ENCODE assay signal across 17 mouse cellular contexts in genomic region chr6:114871010-114871660, GRCm38 (mm10).
DNase-seq lines count a peak whose midpoint lies in the region; ATAC-seq and TF ChIP-seq lines count a peak whose summit lies in the region.
"Had no signal": no experiment of that assay in that cellular context is flagged by ENCODE, and none has a peak within 500 bp of the region (broad histone marks: within the 10 kb centered on the region; RNA-seq: fewer than 3 reads in every experiment).

No protein-coding gene starts in this region.

- peaks cover 11% of the 10 kb centered on the region; the same call in 1 of the 2 replicates for H3K36me3 ChIP-seq in intestine, postnatal 0 days (ENCODE audit: control insufficient read depth, insufficient read depth)
- H3K36me3 ChIP-seq in intestine, embryonic 16.5 days (ENCODE audit: control insufficient read depth, insufficient read depth, low read length) = peaks cover 2% of the 10 kb centered on the region; the same call in 1 of the 2 replicates
- H3K36me3 ChIP-seq in limb, embryonic 13.5 days = peaks cover 8% of the 10 kb centered on the region

- DNase-seq in ES-CJ7 (ENCODE audit: low read depth, low spot score) = peak; percentile 38
- peak; percentile 58 for DNase-seq in ZHBTc4 (ENCODE audit: low read depth, low spot score)
- DNase-seq in adrenal gland, postnatal 4 days (ENCODE audit: low spot score in 2 of 2) = no peak
- DNase-seq: cerebellum, adult 18-20 months; gastrocnemius, postnatal 25 days; kidney, adult 8-10 months; lung, adult 2 months; thymus, adult 18-20 months had no signal

- TF ChIP-seq CTCF in intestine, postnatal 0 days (IDR thresholded peaks at IDR 0.05; ENCODE audit: low read depth) = peak; percentile 38

- no peak overlapping the region for H3K4me3 ChIP-seq in intestine, postnatal 0 days (ENCODE audit: low read depth, low read length)
- H3K4me3 ChIP-seq in intestine, embryonic 16.5 days (ENCODE audit: low read length) = no peak overlapping the region
- no peak overlapping the region for H3K4me3 ChIP-seq in limb, embryonic 13.5 days
- H3K4me3 ChIP-seq: neural tube, embryonic 13.5 days had no signal

- H3K27me3 ChIP-seq in intestine, postnatal 0 days (replicated peaks; ENCODE audit: control insufficient read depth, insufficient read depth, low read length) = no peaks in the 10 kb centered on the region
- no peaks in the 10 kb centered on the region for H3K27me3 ChIP-seq in intestine, embryonic 16.5 days (replicated peaks; ENCODE audit: control insufficient read depth, insufficient read depth, low read length)
- no peaks in the 10 kb centered on the region for H3K27me3 ChIP-seq in limb, embryonic 13.5 days
- H3K27me3 ChIP-seq: neural tube, embryonic 13.5 days; Patski had no signal

- H3K9ac ChIP-seq in intestine, postnatal 0 days (ENCODE audit: low read depth, low read length) = no peak overlapping the region
- H3K9ac ChIP-seq in intestine, embryonic 16.5 days (ENCODE audit: low read depth, low read length) = no peak overlapping the region
- no peak overlapping the region for H3K9ac ChIP-seq in limb, embryonic 13.5 days
- H3K9ac ChIP-seq: neural tube, embryonic 13.5 days had no signal

- no peaks in the 10 kb centered on the region for H3K9me3 ChIP-seq in intestine, postnatal 0 days (ENCODE audit: control insufficient read depth)
- H3K9me3 ChIP-seq in intestine, embryonic 16.5 days (ENCODE audit: control insufficient read depth, low read length) = no peaks in the 10 kb centered on the region
- H3K9me3 ChIP-seq in limb, embryonic 13.5 days = no peaks in the 10 kb centered on the region
- H3K9me3 ChIP-seq: neural tube, embryonic 13.5 days had no signal

- peaks cover 10% of the 10 kb centered on the region; the same call in 1 of the 2 replicates for H3K4me1 ChIP-seq in intestine, postnatal 0 days (replicated peaks; ENCODE audit: control insufficient read depth, insufficient read depth, low read length)
- peaks cover 44% of the 10 kb centered on the region for H3K4me1 ChIP-seq in intestine, embryonic 16.5 days (ENCODE audit: control insufficient read depth, insufficient read depth, low read length)
- H3K4me1 ChIP-seq in limb, embryonic 13.5 days = peaks cover 86% of the 10 kb centered on the region

- ATAC-seq in intestine, postnatal 0 days = no peak
- ATAC-seq in intestine, embryonic 16.5 days = no peak
- ATAC-seq in limb, embryonic 13.5 days (ENCODE audit: low FRiP score, low read depth) = no peak
- ATAC-seq in monocyte, adult 5-6 weeks (replicated peaks; ENCODE audit: insufficient number of reproducible peaks, low FRiP score, low TSS enrichment, poor library complexity, severe bottlenecking) = no peak
- ATAC-seq: CD4-positive, CD25-positive, alpha-beta regulatory T cell, adult 4 months; midbrain, embryonic 16.5 days; Patski had no signal

- no peak overlapping the region for H3K27ac ChIP-seq in intestine, postnatal 0 days (ENCODE audit: low read depth, low read length)
- no peak overlapping the region for H3K27ac ChIP-seq in intestine, embryonic 16.5 days (ENCODE audit: low read length)
- peak overlapping the region; percentile 66; the same call in 1 of the 2 replicates for H3K27ac ChIP-seq in limb, embryonic 13.5 days

- WGBS in intestine, postnatal 0 days = 90% methylated on average over 14 of the region's 14 CpGs
- 87% methylated on average over 14 of the region's 14 CpGs for WGBS in intestine, embryonic 16.5 days
- 82% methylated on average over 14 of the region's 14 CpGs for WGBS in limb, embryonic 13.5 days

- no peak overlapping the region for H3K4me2 ChIP-seq in intestine, postnatal 0 days (replicated peaks; ENCODE audit: low read depth)
- H3K4me2 ChIP-seq in intestine, embryonic 16.5 days (ENCODE audit: low read depth, low read length) = no peak overlapping the region
- H3K4me2 ChIP-seq in limb, embryonic 13.5 days (replicated peaks) = no peak overlapping the region
- H3K4me2 ChIP-seq: heart, embryonic 11.5 days had no signal

Comparison
In these comparisons a context has a peak if more than half of its experiments do, and no peak if none do; other contexts are left out.
1. DNase-seq: peak in ES-CJ7 (single experiment) and ZHBTc4 (single experiment); none in adrenal gland, postnatal 4 days (0 of 2).